Mouse (Mus musculus) liver, embryonic 14.5 days (tissue): ENCODE measurements around the gene Ppl. TPM values are rescaled to one million over a fixed set of nuclear protein-coding genes. Genes with fewer than 3 reads are reported as not detected.

Source experiments
- ATAC-seq: fragments of 200-750 bp; cut with Nextera tagmentation; 2 replicates; pipeline ENCODE4 v1.8.0; 2017; ENCODE audit warnings: moderate number of reproducible peaks, mild to moderate bottlenecking, moderate library complexity; ENCODE audit not compliant: insufficient read depth
- DNase-seq, 3 experiments: peaks; one replicate each; pipeline ENCODE4 v3.0.0-alpha.2; 2012 to 2013; ENCODE audit warnings: low read depth in 3 of 3, low spot score in 3 of 3
- H3K27ac ChIP-seq: fragments of 300-500 bp; sonication (generic); 2 replicates; pipeline ENCODE4 v1.5.1; 2014; ENCODE audit warnings: moderate library complexity, mild to moderate bottlenecking, control low read depth, inconsistent platforms
- H3K27me3 ChIP-seq: fragments of 300-500 bp; sonication (generic); 2 replicates; pipeline ENCODE4 v1.6.1; 2014; ENCODE audit warnings: mild to moderate bottlenecking, low read length, moderate library complexity; ENCODE audit not compliant: control insufficient read depth, insufficient read depth
- H3K36me3 ChIP-seq: fragments of 300-500 bp; sonication (generic); replicated peaks from 2 replicates; pipeline ENCODE4 v1.6.1; 2014; ENCODE audit warnings: low read depth; ENCODE audit not compliant: control insufficient read depth, insufficient read depth
- H3K4me1 ChIP-seq, 2 experiments: fragments of 200-500 bp in 1 of 2; fragments of 300-500 bp in 1 of 2; sonication (generic) in 1 of 2; replicated peaks; 2 replicates each; pipeline ENCODE4 v1.6.1; 2012 to 2014; ENCODE audit warnings: antibody characterized with exemption in 1 of 2, inconsistent platforms in 1 of 2, low read length in 1 of 2; ENCODE audit not compliant: control insufficient read depth in 2 of 2, insufficient read depth in 2 of 2
- H3K4me2 ChIP-seq: fragments of 300-500 bp; sonication (generic); 2 replicates; pipeline ENCODE4 v1.6.1; 2014; ENCODE audit warnings: low read depth, mild to moderate bottlenecking, control low read depth, moderate library complexity
- H3K4me3 ChIP-seq, 2 experiments: fragments of 200-500 bp in 1 of 2; fragments of 300-500 bp in 1 of 2; sonication (generic) in 1 of 2; 2 replicates each; pipeline ENCODE4 v1.5.1; 2012 to 2014; ENCODE audit warnings: low read depth in 2 of 2, low read length in 2 of 2, mild to moderate bottlenecking in 2 of 2, control low read depth in 1 of 2, inconsistent platforms in 1 of 2, moderate library complexity in 1 of 2; ENCODE audit not compliant: insufficient read depth in 1 of 2
- H3K9ac ChIP-seq: fragments of 300-500 bp; sonication (generic); replicated peaks from 2 replicates; pipeline ENCODE4 v1.6.1; 2014; ENCODE audit warnings: mild to moderate bottlenecking, control low read depth, moderate library complexity
- H3K9me3 ChIP-seq: fragments of 300-500 bp; sonication (generic); 2 replicates; pipeline ENCODE4 v1.6.1; 2016; ENCODE audit warnings: low read length, mixed read lengths; ENCODE audit not compliant: control insufficient read depth
- CTCF ChIP-seq: IDR thresholded peaks from 2 replicates; pipeline ENCODE4 v1.5.1; 2016; ENCODE audit warnings: antibody characterized with exemption, low read depth, control low read depth
- EP300 ChIP-seq: IDR thresholded peaks from 2 replicates; pipeline ENCODE4 v1.6.1; 2016; ENCODE audit warnings: antibody characterized with exemption, low read depth
- WGBS: fragments of 180-500 bp; shearing (Covaris S2); extraction: QIAGEN DNeasy Blood & Tissue Kit; methylation state at CpG from one replicate; pipeline ENCODE4 v1.1.7; 2014; ENCODE audit not compliant: insufficient replicate concordance; 5-methylcytosine and 5-hydroxymethylcytosine counted together
- polyA plus RNA-seq, 2 experiments: library from polyadenylated mRNA; depleted of rRNA in 1 of 2; stranded (reverse) in 1 of 2; unstranded in 1 of 2; fragments of >200 nt; fragmentation: Nextera tagmentation in 1 of 2; extraction: Ambion mirVana in 1 of 2; gene quantifications; 2 replicates each; pipeline versions ENCODE4 v1.2.1 to v1.2.3; 2012 to 2014

Gene Ppl
- polyA plus RNA-seq, 2 experiments, result 0.20 to 0.27 TPM

GRCm38 (mm10) chr16:5157113-5157512 lies 24.9 kb upstream of the Ppl start:
- Histone ChIP-seq H3K36me3 (no peaks in the 10 kb centered on the region), H3K9ac (no peak overlapping the region), H3K27ac (no peak overlapping the region), H3K27me3 (no peaks in the 10 kb centered on the region), H3K4me2 (no peak overlapping the region), H3K4me1 (no peaks in the 10 kb centered on the region), H3K4me3 (no peak overlapping the region), H3K9me3 (no peaks in the 10 kb centered on the region)
- 50% methylated on average over 3 of the region's 3 CpGs for WGBS
- ATAC-seq (no peak), DNase-seq (no peak)
- TF ChIP-seq EP300 (no peak), CTCF (no peak)

GRCm38 (mm10) chr16:5156495-5156894 lies 24.3 kb upstream of the Ppl start:
- no peak for DNase-seq
- Histone ChIP-seq H3K4me2 (no peak overlapping the region), H3K9me3 (no peaks in the 10 kb centered on the region), H3K36me3 (no peaks in the 10 kb centered on the region), H3K4me1 (no peaks in the 10 kb centered on the region), H3K27ac (no peak overlapping the region), H3K9ac (no peak overlapping the region), H3K27me3 (no peaks in the 10 kb centered on the region), H3K4me3 (no peak overlapping the region)
- ATAC-seq, result no peak
- WGBS, result 38% methylated on average over 2 of the region's 2 CpGs
- TF ChIP-seq EP300, result no peak
- no peak for TF ChIP-seq CTCF

- 40% methylated on average over 3 of the region's 3 CpGs for WGBS
- H3K27ac ChIP-seq, result no peak overlapping the region
- H3K9ac ChIP-seq, result no peak overlapping the region
- H3K27me3 ChIP-seq, result no peaks in the 10 kb centered on the region
- no peak for ATAC-seq
- DNase-seq, result no peak
- H3K36me3 ChIP-seq, result no peaks in the 10 kb centered on the region
- no peak overlapping the region for H3K4me3 ChIP-seq
- no peak overlapping the region for H3K4me2 ChIP-seq
- H3K4me1 ChIP-seq, result no peaks in the 10 kb centered on the region
- no peaks in the 10 kb centered on the region for H3K9me3 ChIP-seq
- TF ChIP-seq EP300 (no peak), CTCF (no peak)
Observed at GRCm38 (mm10) chr16:5155014-5155413, 22.8 kb upstream of the Ppl start.

GRCm38 (mm10) chr16:5153299-5154026 lies 21.2 kb upstream of the Ppl start:
- DNase-seq, result no peak
- 54% methylated on average over 6 of the region's 6 CpGs for WGBS

GRCm38 (mm10) chr16:5150544-5150943 lies 18.3 kb upstream of the Ppl start:
- H3K4me1 ChIP-seq, result peaks cover 0 to 3% of the 10 kb centered on the region in 2 experiments; a peak in 1 of 4 replicates
- no peak overlapping the region for H3K4me3 ChIP-seq
- no peak overlapping the region for H3K27ac ChIP-seq
- H3K9ac ChIP-seq, result no peak overlapping the region
- no peak overlapping the region for H3K4me2 ChIP-seq
- no peak for ATAC-seq
- no peaks in the 10 kb centered on the region for H3K27me3 ChIP-seq
- TF ChIP-seq EP300 (no peak), CTCF (no peak)
- H3K36me3 ChIP-seq, result no peaks in the 10 kb centered on the region
- H3K9me3 ChIP-seq, result no peaks in the 10 kb centered on the region
- DNase-seq, result no peak
- 62% methylated on average over 10 of the region's 10 CpGs for WGBS

More at GRCm38 (mm10) chr16:5153299-5154026, 21.2 kb upstream of the Ppl start:
- no peaks in the 10 kb centered on the region for H3K9me3 ChIP-seq
- no peak for TF ChIP-seq EP300
- no peak for TF ChIP-seq CTCF
- no peak for ATAC-seq
- H3K27ac ChIP-seq, result no peak overlapping the region
- no peaks in the 10 kb centered on the region for H3K27me3 ChIP-seq
- no peak overlapping the region for H3K4me2 ChIP-seq
- no peaks in the 10 kb centered on the region for H3K4me1 ChIP-seq
- no peaks in the 10 kb centered on the region for H3K36me3 ChIP-seq
- H3K9ac ChIP-seq, result no peak overlapping the region
- H3K4me3 ChIP-seq, result no peak overlapping the region
